Mouse (Mus musculus) liver, adult 2 months (tissue): ENCODE measurements around the gene Vmn1r214. TPM values are rescaled to one million over a fixed set of nuclear protein-coding genes. Genes with fewer than 3 reads are reported as not detected.

Experiments used
- DNase-seq: peaks from one replicate; pipeline ENCODE4 v3.0.0-alpha.2; 2011; ENCODE audit warnings: low read depth, low spot score; ENCODE audit errors: extremely low read depth
- H3K27ac ChIP-seq: fragments of 200-500 bp; replicated peaks from 2 replicates; pipeline ENCODE4 v1.5.1; 2012; ENCODE audit warnings: low read depth, mild to moderate bottlenecking, control low read depth, inconsistent platforms, low read length; ENCODE audit not compliant: insufficient read depth
- H3K27me3 ChIP-seq: fragments of 200-500 bp; 2 replicates; pipeline ENCODE4 v1.6.1; 2012; ENCODE audit warnings: mild to moderate bottlenecking, moderate library complexity, low read length, inconsistent platforms; ENCODE audit not compliant: control insufficient read depth, insufficient read depth
- H3K36me3 ChIP-seq: fragments of 200-500 bp; 2 replicates; pipeline ENCODE4 v1.6.1; 2012; ENCODE audit warnings: low read length, inconsistent platforms; ENCODE audit not compliant: control insufficient read depth, insufficient read depth
- H3K4me1 ChIP-seq: fragments of 200-500 bp; 2 replicates; pipeline ENCODE4 v1.6.1; 2011; ENCODE audit warnings: low read length; ENCODE audit not compliant: control insufficient read depth, insufficient read depth
- H3K4me3 ChIP-seq: fragments of 200-500 bp; 2 replicates; pipeline ENCODE4 v1.5.1; 2011; ENCODE audit warnings: low read depth, mild to moderate bottlenecking, control low read depth, low read length, moderate library complexity; ENCODE audit not compliant: insufficient read depth
- H3K79me2 ChIP-seq: fragments of 200-500 bp; 2 replicates; pipeline ENCODE4 v1.6.1; 2012; ENCODE audit warnings: inconsistent platforms, mild to moderate bottlenecking, low read length, moderate library complexity; ENCODE audit not compliant: control insufficient read depth, insufficient read depth
- H3K9ac ChIP-seq: fragments of 200-500 bp; 2 replicates; pipeline ENCODE4 v1.6.1; 2012; ENCODE audit warnings: low read depth, mild to moderate bottlenecking, control low read depth, inconsistent platforms, low read length
- CTCF ChIP-seq: fragments of 200-500 bp; IDR thresholded peaks from 2 replicates; pipeline ENCODE4 v1.5.1; 2011; ENCODE audit warnings: low read depth, low read length, control low read depth
- POLR2A ChIP-seq: fragments of 200-500 bp; IDR thresholded peaks from 2 replicates; pipeline ENCODE4 v1.6.1; 2011; ENCODE audit warnings: low read length, control low read depth; ENCODE audit not compliant: insufficient read depth; ENCODE audit errors: extremely low read depth
- WGBS: fragments of 180-500 bp; shearing (Covaris S2); methylation state at CpG from one replicate; pipeline ENCODE4 v1.1.7; 2018; 5-methylcytosine and 5-hydroxymethylcytosine counted together
- polyA plus RNA-seq: library from polyadenylated mRNA; depleted of rRNA; stranded (reverse); fragments of >200 nt; gene quantifications from 2 replicates; pipeline ENCODE4 v1.2.3, GENCODE M21; 2012; rRNA removed
- total RNA-seq: library from RNA; depleted of rRNA; stranded (reverse); fragments of >200 nt; gene quantifications from 2 replicates; pipeline ENCODE4 v1.2.3, GENCODE M21; 2014; rRNA removed

The Vmn1r214 gene
- not detected in 2 replicates for total RNA-seq
- not detected in 2 replicates for polyA plus RNA-seq

GRCm38 (mm10) chr13:23030118-23030517 is at the start of gene Vmn1r214:
Gene Vmn1r214 (plus strand): TSS chr13:23030418.
- Histone ChIP-seq H3K27ac (no peak within 1 kb of the TSS), H3K36me3 (no peaks in the 10 kb centered on the region), H3K27me3 (no peaks in the 10 kb centered on the region), H3K4me3 (no peak within 1 kb of the TSS), H3K79me2 (no peaks in the 10 kb centered on the region), H3K9ac (no peak within 1 kb of the TSS), H3K4me1 (no peaks in the 10 kb centered on the region)
- no peak for TF ChIP-seq POLR2A
- no peak for TF ChIP-seq CTCF
- 78% methylated on average over 3 of the region's 3 CpGs for WGBS
- no peak for DNase-seq

DNA sequence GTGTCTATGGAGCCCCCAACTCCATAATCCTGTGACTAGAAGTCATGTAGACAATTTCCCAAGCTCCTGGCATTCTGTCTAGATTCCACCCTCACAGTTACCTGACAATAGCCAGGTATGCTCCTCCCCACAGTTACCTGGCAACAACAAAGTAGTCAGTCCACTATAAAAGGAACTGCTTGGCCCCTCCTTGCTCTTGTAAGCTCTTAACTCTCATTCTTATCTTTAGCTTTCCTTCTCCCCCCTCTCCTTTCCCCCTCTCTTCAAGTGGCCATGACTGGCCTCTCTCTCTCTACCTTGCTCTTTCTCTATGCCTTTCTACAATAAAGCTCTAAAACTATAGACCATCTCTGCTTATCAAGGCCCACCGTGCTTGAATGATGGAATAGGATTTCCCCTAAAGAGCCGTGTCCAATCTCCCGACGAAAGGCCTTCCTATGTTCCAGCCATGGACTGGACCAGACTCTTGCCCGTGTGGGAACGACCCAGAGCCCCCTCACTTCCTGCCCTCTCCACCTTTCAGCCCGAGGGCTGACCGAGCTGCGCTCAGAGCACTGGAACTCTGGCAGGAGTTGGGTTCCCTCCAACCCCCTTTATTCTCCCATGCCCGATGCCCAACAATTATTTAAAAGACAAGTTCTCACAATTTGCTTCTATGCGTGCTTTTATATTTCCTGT is 39.9 kb upstream of the Vmn1r214 start:
- Histone ChIP-seq H3K79me2 (no peaks in the 10 kb centered on the region), H3K4me1 (no peaks in the 10 kb centered on the region), H3K4me3 (no peak overlapping the region), H3K9ac (no peak overlapping the region), H3K27me3 (no peaks in the 10 kb centered on the region), H3K27ac (no peak overlapping the region), H3K36me3 (no peaks in the 10 kb centered on the region)
- no peak for DNase-seq
- TF ChIP-seq POLR2A (no peak), CTCF (no peak)
- 81% methylated on average over 11 of the region's 11 CpGs for WGBS

- no peak for DNase-seq
- no peak for TF ChIP-seq POLR2A
- TF ChIP-seq CTCF = no peak
- H3K79me2 ChIP-seq = no peaks in the 10 kb centered on the region
- no peak overlapping the region for H3K9ac ChIP-seq
- H3K36me3 ChIP-seq = no peaks in the 10 kb centered on the region
- WGBS = 7% methylated on average over 1 of the region's 1 CpGs
- no peaks in the 10 kb centered on the region for H3K4me1 ChIP-seq
- H3K4me3 ChIP-seq = no peak overlapping the region
- no peaks in the 10 kb centered on the region for H3K27me3 ChIP-seq
- no peak overlapping the region for H3K27ac ChIP-seq
Measured at GRCm38 (mm10) chr13:22992178-22992700, 38.0 kb upstream of the Vmn1r214 start.

GRCm38 (mm10) chr13:22992721-22993120 is 37.5 kb upstream of the Vmn1r214 start:
- H3K36me3 ChIP-seq = no peaks in the 10 kb centered on the region
- H3K27me3 ChIP-seq = no peaks in the 10 kb centered on the region
- no peak for TF ChIP-seq CTCF
- no peak for TF ChIP-seq POLR2A
- no peaks in the 10 kb centered on the region for H3K79me2 ChIP-seq
- no peak overlapping the region for H3K4me3 ChIP-seq
- no peak for DNase-seq
- no peak overlapping the region for H3K27ac ChIP-seq
- WGBS = 52% methylated on average over 2 of the region's 2 CpGs
- H3K4me1 ChIP-seq = no peaks in the 10 kb centered on the region
- no peak overlapping the region for H3K9ac ChIP-seq

DNA sequence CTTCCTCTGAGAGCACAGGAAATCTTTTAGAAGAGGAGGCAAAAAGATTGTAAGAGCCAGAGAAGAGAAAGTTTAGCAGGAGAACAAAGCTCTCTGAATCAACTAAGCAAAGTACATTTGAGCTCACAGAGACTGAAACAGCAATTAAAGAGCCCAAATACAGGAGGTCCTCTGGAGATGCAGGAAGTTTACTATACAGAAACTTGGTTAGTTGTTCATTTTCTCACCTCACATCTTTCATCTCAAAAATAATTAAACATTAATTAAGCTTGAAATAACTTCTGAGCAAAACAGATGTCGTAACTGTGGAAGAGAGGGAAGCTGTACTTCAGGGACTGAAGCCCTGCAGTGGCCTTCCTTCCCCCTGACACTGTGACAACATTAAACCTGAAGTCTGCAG is 22.9 kb upstream of the Vmn1r214 start, which contains the start of gene Vmn1r213:
TSS of gene Vmn1r213 (plus strand) at position 301 of the 400 bp plus-strand sequence.
- Histone ChIP-seq H3K36me3 (no peaks in the 10 kb centered on the region), H3K27ac (no peak within 1 kb of the TSS), H3K4me1 (no peaks in the 10 kb centered on the region), H3K9ac (no peak within 1 kb of the TSS), H3K4me3 (no peak within 1 kb of the TSS), H3K27me3 (no peaks in the 10 kb centered on the region), H3K79me2 (no peaks in the 10 kb centered on the region)
- DNase-seq = no peak
- 60% methylated on average over 1 of the region's 1 CpGs for WGBS
- TF ChIP-seq CTCF (no peak), POLR2A (no peak)

DNA sequence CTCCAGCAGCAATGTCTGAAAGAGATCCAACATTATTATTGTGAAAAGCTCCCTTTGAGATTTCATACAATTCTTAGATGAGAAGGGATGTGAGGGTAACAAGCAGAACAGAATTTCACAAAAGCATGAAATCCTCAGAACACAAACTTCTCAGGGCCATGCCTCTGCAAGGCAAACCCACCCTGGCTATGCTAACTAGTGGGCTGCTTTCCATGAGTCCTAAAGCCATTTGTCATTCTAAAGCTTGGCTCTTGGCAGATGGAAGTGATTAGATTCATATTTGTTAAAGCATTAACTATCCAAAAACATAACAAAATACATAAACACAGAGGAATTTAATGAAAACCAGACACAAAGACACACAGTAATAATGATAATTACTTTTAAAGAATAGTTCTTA is 12.1 kb upstream of the Vmn1r214 start:
- H3K4me3 ChIP-seq = no peak overlapping the region
- no peak overlapping the region for H3K9ac ChIP-seq
- DNase-seq = no peak
- no peaks in the 10 kb centered on the region for H3K27me3 ChIP-seq
- H3K4me1 ChIP-seq = no peaks in the 10 kb centered on the region
- no peak overlapping the region for H3K27ac ChIP-seq
- H3K79me2 ChIP-seq = no peaks in the 10 kb centered on the region
- no peak for TF ChIP-seq POLR2A
- no peak for TF ChIP-seq CTCF
- no peaks in the 10 kb centered on the region for H3K36me3 ChIP-seq
